Mouse (Mus musculus) large intestine, adult 2 months (tissue): Measurements from ENCODE around the gene Krt77. TPM values are rescaled to one million over a fixed set of nuclear protein-coding genes. Genes with fewer than 3 reads are reported as not detected.

Experiments
- DNase-seq: peaks from one replicate; pipeline ENCODE4 v3.0.0-alpha.2; 2012; ENCODE audit warnings: low read depth, low spot score
- WGBS: fragments of 180-500 bp; shearing (Covaris S2); methylation state at CpG from one replicate; pipeline ENCODE4 v1.1.7; 2018; 5-methylcytosine and 5-hydroxymethylcytosine counted together
- polyA plus RNA-seq: library from polyadenylated mRNA; depleted of rRNA; stranded (reverse); fragments of >200 nt; gene quantifications from 2 replicates; pipeline ENCODE4 v1.2.3, GENCODE M21; 2012; rRNA removed

Krt77 gene
- polyA plus RNA-seq, 1 experiment, result not detected

DNA sequence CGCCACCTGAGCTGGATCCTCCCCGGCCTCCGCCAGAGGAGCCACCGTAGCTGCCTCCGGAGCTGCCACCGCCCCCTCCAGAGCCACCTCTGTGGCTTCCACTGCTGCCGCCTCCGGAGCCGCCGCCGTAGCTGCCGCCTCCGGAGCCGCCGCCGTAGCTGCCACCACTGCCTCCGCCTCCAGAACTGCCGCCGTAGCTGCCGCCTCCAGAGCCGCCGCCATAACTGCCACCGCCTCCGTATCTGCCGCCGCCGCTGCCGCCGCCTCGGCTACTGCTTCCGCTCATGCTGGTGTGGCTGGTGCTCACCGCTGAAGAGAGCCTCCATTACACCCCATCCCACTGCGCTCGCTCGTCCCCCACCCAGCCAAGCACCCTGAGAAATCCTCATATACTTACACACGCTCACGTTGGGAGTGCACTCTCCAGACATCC is 23.5 kb downstream of the Krt77 start:
- no peak for DNase-seq
- 2% methylated on average over 27 of the region's 37 CpGs for WGBS

DNA sequence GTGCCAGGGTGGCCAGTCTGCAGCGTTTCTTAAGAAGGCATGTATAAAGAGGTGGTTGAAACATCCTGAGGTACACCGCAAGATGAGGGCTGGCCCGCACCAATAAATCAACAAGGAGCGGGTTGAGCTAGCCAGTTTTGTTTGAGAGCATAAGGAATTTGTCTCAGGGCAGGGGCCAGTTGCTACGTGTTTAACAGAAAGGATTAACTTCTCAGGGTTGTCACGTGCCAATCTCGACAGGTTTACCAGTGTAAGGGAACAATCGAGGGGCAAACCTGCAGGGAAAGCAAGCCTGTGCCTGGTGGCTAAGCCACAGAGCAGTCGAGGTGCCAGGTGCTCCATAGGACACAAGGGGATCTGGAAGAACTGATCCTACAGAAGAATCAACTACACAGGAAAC is 26.3 kb downstream of the Krt77 start:
- DNase-seq, result no peak
- WGBS, result 36% methylated on average over 9 of the region's 9 CpGs

DNA sequence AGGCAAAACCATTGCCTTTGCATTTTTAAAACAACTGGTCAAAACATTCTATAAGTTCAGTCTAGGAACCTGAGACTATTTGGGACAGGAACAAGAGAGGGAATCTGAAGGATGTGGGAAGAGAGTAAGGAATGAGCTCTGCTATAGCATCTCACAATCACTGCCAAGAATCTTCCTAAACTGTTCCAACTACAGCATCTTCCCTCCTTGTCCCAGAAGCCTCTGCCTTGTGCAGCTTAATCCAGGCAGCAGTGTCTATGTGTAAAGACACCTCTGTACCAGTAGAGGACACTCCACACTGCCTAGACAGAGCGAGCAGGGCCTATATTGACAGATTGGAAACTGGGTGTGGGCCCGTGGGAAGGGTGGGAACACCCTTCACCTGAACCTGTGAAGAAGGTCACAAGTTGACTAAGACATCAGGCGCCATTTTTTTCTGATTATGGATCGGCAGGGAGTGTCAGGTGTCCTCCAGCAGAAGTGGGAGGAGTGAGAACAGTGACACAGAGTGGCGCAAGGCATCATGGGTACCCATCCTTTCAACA is 34.6 kb downstream of the Krt77 start:
- no peak for DNase-seq
- WGBS, result 52% methylated on average over 5 of the region's 5 CpGs

DNA sequence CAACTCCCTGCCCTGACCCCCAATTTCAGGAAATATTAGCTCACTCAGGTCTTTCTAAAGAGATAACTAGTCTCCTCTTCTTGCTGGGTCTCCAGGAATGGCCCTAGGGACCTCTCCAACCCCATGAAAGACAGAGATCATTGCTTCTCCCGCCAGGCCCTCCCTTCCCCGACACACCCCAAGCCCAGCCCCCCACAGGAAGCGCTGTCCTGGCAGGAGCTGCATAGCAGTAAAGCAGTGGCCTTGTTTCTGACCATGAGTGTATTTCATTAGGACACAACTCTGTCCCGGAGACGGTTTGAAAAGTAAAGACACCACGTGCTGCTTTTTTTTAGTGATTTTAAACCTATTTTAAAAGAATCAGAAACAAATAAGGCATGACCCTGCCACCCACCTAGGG is 36.4 kb downstream of the Krt77 start:
- 23% methylated on average over 6 of the region's 6 CpGs for WGBS
- DNase-seq, result no peak

DNA sequence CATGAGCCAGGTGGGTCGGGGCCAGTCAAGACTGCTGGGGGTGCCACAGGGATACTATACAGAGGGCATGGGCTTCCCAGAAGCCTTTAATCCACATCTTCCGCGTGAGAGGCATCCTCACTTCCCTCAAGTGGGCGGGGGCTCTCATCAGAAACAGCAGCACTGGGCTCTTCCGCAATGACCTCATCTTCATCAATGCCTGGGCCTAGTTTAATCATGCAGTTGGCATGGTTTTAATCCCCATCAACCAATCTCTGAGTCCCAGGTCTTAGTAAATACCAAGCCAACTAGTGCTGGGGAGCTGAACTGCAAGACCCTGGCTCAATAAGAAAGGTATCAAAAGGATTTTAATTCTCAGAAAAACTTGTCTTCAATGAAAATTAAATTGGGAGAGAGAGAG is 40.1 kb downstream of the Krt77 start:
- no peak for DNase-seq
- WGBS, result 73% methylated on average over 5 of the region's 5 CpGs

DNA sequence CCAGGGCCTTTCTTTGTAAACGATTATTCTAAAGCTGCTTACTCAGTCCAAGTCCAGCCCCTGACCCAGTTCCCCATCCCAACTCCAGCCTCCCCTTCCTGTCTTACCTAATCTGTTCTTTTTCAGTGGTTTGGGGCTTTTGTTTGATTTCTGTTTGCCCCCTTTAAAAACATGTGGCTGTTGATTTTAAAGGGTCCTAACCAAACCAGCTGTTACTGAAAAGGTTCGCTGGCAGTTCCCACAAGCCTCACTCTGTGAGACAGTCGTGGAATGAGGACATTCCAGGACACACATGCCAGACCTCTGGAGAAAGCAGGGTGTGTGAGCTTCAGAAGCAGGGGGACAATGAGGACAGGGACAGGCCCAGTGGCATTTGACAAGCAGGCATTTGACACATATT is 47.7 kb downstream of the Krt77 start:
- WGBS, result 14% methylated on average over 3 of the region's 3 CpGs

DNA sequence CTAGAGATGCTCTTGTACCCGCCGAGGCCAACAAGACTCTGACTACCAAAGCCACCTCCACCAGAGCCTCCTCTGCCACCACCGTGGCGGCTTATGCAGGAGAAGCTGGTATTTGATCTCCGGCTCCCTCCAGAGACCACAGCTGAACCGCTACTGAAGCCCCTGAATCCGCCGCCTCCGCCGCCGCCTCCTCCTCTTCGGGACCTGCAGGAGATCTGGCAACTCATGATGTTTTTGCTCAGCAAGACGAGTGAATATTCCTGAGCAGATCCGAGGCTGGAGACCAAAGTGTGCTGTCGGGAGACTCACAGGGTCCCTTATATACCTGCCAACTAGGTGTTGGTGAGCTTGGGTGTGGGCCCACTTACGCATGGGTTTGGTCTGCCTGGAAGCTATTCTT is 51.6 kb downstream of the Krt77 start, which contains the start of gene Krt2:
TSS of gene Krt2 (minus strand) at position 295 of the 400 bp plus-strand sequence.
- 79% methylated on average over 16 of the region's 16 CpGs for WGBS

More for the DNA sequence above, 47.7 kb downstream of the Krt77 start:
- DNase-seq, result no peak

More for the DNA sequence above, 51.6 kb downstream of the Krt77 start, which contains the start of gene Krt2:
- DNase-seq, result no peak

Other genes starting within 250 kb of the Krt77 start
- not detected in 2 replicates for gene Gm5414, start 241.5 kb downstream of the Krt77 start, polyA plus RNA-seq
- not detected in 2 replicates for gene Gm5478, start 222.3 kb downstream of the Krt77 start, polyA plus RNA-seq
- gene Krt6b, start 189.4 kb downstream of the Krt77 start, polyA plus RNA-seq, result not detected in 2 replicates
- gene Krt6a, start 175.4 kb downstream of the Krt77 start, polyA plus RNA-seq, result 0.04 TPM in 1 of 2 replicates, not detected in the other
- 0.07 and 0.14 TPM in 2 replicates for gene Krt5, start 156.8 kb downstream of the Krt77 start, polyA plus RNA-seq
- not detected in 2 replicates for gene Krt71, start 126.6 kb downstream of the Krt77 start, polyA plus RNA-seq
- gene Krt72, start 83.2 kb downstream of the Krt77 start, polyA plus RNA-seq, result not detected in 2 replicates
- gene Krt73, start 67.4 kb downstream of the Krt77 start, polyA plus RNA-seq, result not detected in 2 replicates
- gene Krt2, start 51.5 kb downstream of the Krt77 start, polyA plus RNA-seq, result not detected in 2 replicates
- gene Krt1, start 18.9 kb downstream of the Krt77 start, polyA plus RNA-seq, result 0.04 and 0.17 TPM in 2 replicates
- gene Krt76, start 23.2 kb upstream of the Krt77 start, polyA plus RNA-seq, result 0.02 TPM in 1 of 2 replicates, not detected in the other
- gene Krt4, start 55.0 kb upstream of the Krt77 start, polyA plus RNA-seq, result 0.11 and 0.21 TPM in 2 replicates
- gene Krt79, start 70.6 kb upstream of the Krt77 start, polyA plus RNA-seq, result 0.21 and 0.43 TPM in 2 replicates
- gene Krt78, start 84.6 kb upstream of the Krt77 start, polyA plus RNA-seq, result 0.16 and 0.19 TPM in 2 replicates
- 2,897 and 3,506 TPM in 2 replicates for gene Krt8, start 134.8 kb upstream of the Krt77 start, polyA plus RNA-seq
- gene Krt18, start 158.5 kb upstream of the Krt77 start, polyA plus RNA-seq, result 214 and 251 TPM in 2 replicates
- 58.6 and 78.1 TPM in 2 replicates for gene Eif4b, start 204.1 kb upstream of the Krt77 start, polyA plus RNA-seq
- gene Tns2, start 230.7 kb upstream of the Krt77 start, polyA plus RNA-seq, result 37.0 and 45.5 TPM in 2 replicates